Mouse (Mus musculus): ENCODE results near the gene Fam71f1. TPM values are rescaled to one million over a fixed set of nuclear protein-coding genes. Genes with fewer than 3 reads are reported as not detected.

Gene Fam71f1
- not detected in 2 replicates for polyA plus RNA-seq (2015; fragmentation: Nextera tagmentation; extraction: Ambion mirVana)

DNA sequence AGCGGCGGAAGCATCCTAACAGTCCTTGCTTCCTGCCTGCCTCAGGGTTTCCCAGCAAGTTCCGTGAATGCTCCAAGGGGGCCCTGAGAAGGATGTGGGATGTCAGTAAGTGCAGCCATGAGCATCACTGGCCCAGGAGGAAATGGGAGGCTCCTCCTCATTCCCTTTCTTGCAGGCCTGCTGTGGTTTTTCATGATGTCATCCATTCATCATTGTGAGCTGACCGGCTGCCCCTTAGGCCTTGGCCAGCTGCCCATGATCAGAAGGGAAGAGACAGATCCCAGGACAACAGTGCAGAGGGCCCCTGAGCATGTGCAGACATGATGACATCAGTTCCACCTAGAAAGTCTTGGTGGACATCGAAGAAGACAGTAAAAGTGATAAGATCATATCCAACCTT is at the start of gene Fam71f1:
Gene Fam71f1 (plus strand): TSS at position 262 of the 400 bp plus-strand sequence.
- no peaks in the 10 kb centered on the region for H3K36me3 ChIP-seq

DNA sequence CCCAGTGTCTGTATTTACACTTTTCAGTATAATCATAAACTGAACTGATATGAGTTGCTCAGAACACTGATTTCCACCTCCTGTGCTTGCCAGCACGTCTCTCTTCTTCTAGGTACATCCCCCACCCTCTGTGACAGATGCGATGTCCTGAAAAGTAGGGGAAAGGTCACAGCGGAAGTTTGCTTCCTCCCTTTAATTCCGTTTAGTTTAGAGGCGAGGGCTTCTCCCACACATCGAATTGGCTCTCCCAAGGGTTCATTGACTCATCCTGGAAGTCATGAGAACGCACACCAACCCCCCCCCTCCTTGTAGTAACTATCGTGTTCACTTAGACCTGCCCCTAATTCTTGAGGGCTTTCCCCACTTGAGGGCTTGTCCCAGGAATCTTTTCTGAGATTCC is 48.0 kb upstream of the Fam71f1 start:
- H3K4me2 ChIP-seq, result peak overlapping the region; percentile 43
- peaks cover 35% of the 10 kb centered on the region for H3K4me1 ChIP-seq (replicated peaks)
- ATAC-seq (ENCODE audit: low read depth), result no peak
- no peak overlapping the region; the same call in 1 of the 2 replicates for H3K9ac ChIP-seq
- 3% methylated on average over 8 of the region's 8 CpGs for WGBS (ENCODE audit: insufficient replicate concordance)
- H3K27ac ChIP-seq, result peak overlapping the region; percentile 68
- H3K9me3 ChIP-seq (replicated peaks), result no peaks in the 10 kb centered on the region
- no peak for DNase-seq
- H3K27me3 ChIP-seq, result peaks cover 12% of the 10 kb centered on the region
- H3K4me3 ChIP-seq (replicated peaks), result no peak overlapping the region
- H3K36me3 ChIP-seq, result peaks cover 16% of the 10 kb centered on the region

More for the DNA sequence above, at the start of gene Fam71f1:
- Histone ChIP-seq H3K27ac (no peak within 1 kb of the TSS), H3K9ac (no peak within 1 kb of the TSS), H3K27me3 (no peaks in the 10 kb centered on the region), H3K4me3 (replicated peaks) (no peak within 1 kb of the TSS), H3K4me1 (replicated peaks) (no peaks in the 10 kb centered on the region), H3K4me2 (no peak within 1 kb of the TSS), H3K9me3 (replicated peaks) (no peaks in the 10 kb centered on the region)
- DNase-seq, result no peak
- ATAC-seq (ENCODE audit: low read depth), result no peak
- WGBS (ENCODE audit: insufficient replicate concordance), result 29% methylated on average over 5 of the region's 5 CpGs

DNA sequence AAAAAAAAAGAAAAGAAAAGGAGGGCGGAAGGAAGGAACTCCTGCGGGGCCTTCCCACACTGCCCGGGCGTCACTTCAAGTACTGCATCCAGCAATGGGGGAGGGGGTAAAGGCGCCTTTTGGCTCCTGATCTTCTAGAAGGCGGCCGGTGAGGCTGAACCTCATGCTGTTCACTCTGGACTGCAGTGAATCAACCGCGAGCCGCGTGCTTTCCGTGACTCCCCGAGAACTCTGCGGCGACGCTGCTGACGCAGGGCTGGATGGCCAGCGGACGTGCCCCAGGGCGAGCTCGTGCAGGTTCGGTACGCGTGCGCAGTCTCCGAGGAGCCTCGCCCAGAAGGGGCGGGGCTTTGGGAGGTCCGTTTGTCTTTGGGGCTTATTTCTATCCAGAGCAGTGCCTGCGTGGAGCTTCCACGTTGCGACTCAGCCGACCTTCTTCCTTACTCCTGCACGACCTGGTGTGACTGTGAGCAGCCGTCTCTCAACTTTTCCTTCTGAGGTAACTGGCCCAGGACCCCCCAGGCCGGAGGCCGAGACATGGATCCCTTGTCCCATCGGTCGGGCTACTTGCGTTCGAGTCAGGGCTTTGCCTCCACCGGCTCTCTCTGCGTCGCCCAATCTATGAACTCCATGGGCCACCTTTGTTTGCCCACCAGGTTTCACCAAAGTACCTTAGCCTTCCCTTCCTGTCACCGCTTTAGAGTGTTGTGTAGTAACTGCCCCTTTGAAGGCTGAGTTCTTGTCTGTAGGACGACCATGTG is 46.4 kb upstream of the Fam71f1 start, which contains the start of gene Hilpda:
Gene Hilpda (plus strand): TSS at position 177 of the 761 bp plus-strand sequence.
- H3K27me3 ChIP-seq, result peaks cover 12% of the 10 kb centered on the region
- under 1% methylated on average over 46 of the region's 46 CpGs for WGBS (ENCODE audit: insufficient replicate concordance)
- H3K27ac ChIP-seq, result peak within 1 kb of the TSS; percentile 75
- peaks cover 38% of the 10 kb centered on the region for H3K4me1 ChIP-seq (replicated peaks)
- H3K4me2 ChIP-seq, result peak within 1 kb of the TSS; percentile 80
- peak; percentile 96 for ATAC-seq (ENCODE audit: low read depth)
- H3K9me3 ChIP-seq (replicated peaks), result no peaks in the 10 kb centered on the region
- peak within 1 kb of the TSS; percentile 80 for H3K9ac ChIP-seq
- H3K4me3 ChIP-seq (replicated peaks), result peak within 1 kb of the TSS; percentile 72
- H3K36me3 ChIP-seq, result peaks cover 21% of the 10 kb centered on the region
- DNase-seq, result peak; percentile 93

DNA sequence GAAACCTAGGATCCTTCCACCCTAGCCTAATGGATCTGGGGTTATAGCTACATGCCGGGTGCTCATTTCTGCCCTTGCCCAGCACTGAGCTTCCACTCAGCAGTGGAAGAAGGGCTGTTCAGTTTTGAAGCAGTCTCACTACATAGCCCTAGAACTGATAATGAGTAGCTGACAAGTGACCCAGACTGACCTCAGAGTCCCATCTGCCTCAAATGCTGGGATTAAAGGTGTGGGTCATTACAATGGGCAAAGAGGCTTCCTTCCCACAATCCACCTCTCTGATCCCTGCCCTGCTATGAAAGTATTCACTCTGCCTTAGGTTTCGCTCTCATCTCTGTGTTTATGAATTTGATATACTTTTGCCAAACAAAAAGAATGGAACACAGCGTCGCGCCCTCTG is 42.2 kb upstream of the Fam71f1 start:
- DNase-seq, result no peak
- ATAC-seq (ENCODE audit: low read depth), result no peak
- Histone ChIP-seq H3K4me2 (no peak overlapping the region), H3K36me3 (peaks cover 21% of the 10 kb centered on the region), H3K27me3 (no peaks in the 10 kb centered on the region), H3K9ac (no peak overlapping the region), H3K4me3 (replicated peaks) (no peak overlapping the region), H3K9me3 (replicated peaks) (no peaks in the 10 kb centered on the region), H3K27ac (no peak overlapping the region), H3K4me1 (replicated peaks) (peaks cover 28% of the 10 kb centered on the region)
- 84% methylated on average over 5 of the region's 5 CpGs for WGBS (ENCODE audit: insufficient replicate concordance)

DNA sequence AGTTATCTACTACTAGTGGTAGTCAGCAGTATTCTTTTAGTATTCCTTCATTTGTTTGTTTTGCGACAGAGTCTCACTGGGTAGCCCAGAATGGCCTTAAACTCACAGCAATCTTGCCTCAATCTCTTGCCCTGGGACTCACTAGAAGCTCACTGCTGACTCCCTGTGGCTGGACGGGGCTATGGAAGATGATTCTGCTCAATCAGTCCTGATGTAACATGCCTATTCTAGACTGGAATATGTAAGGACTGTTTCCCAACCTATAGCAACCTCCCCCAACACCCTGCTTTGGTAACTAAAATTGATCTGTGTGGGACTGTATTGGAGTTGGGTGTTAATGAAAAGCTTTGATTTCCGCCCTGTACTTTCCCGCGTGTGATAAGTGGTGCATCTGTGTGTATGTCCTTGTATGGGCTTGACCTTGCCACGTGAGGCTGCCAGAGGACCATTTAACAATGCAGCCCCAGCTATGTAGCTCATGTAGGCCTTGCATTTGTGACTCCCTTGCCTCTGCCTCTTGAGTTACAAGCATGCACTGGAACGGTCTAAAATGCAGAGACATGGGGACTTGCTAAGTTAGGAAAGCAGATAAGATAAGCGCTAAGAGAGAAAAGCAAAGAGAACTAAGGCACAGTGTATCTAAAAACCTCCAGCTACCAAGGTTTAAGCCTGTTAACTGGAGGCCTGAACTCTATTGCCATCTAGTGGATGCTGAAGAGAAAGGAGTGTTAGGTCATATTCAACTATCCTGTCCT is 40.2 kb upstream of the Fam71f1 start:
- DNase-seq (no peak), ATAC-seq (ENCODE audit: low read depth) (peak; percentile 53)
- H3K4me2 ChIP-seq, result no peak overlapping the region
- H3K27me3 ChIP-seq, result no peaks in the 10 kb centered on the region
- H3K4me3 ChIP-seq (replicated peaks), result no peak overlapping the region
- H3K27ac ChIP-seq, result 0 out of 2 replicates have a peak overlapping the region, but pooled peaks have one; percentile 35
- H3K9ac ChIP-seq, result no peak overlapping the region
- peaks cover 21% of the 10 kb centered on the region for H3K36me3 ChIP-seq
- no peaks in the 10 kb centered on the region for H3K9me3 ChIP-seq (replicated peaks)
- WGBS (ENCODE audit: insufficient replicate concordance), result 22% methylated on average over 8 of the region's 8 CpGs
- peaks cover 19% of the 10 kb centered on the region for H3K4me1 ChIP-seq (replicated peaks)

DNA sequence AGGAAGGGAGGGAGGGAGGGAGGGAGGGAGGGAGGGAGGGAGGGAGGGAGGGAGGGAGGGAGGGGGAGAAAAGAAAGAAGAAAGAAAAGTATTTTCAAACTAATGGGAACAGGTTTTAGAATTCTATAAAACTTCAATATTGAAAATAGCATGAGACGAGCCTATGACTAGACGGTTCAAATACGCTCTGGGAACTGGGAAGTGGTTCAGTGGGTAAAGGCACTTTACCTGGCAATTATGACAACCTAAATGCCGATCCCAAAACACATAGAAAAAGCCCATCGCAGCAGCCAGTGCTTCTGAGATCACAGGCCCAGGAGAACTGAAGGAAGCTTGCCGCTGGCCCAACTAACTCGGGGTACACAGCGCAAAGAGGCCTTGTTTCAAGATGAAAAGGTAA is 39.6 kb upstream of the Fam71f1 start, which contains the start of gene Fam71f2:
Gene Fam71f2 (plus strand): TSS at position 301 of the 400 bp plus-strand sequence.
- Histone ChIP-seq H3K27ac (0 out of 2 replicates have a peak within 1 kb of the TSS, but pooled peaks have one; percentile 35), H3K4me2 (no peak within 1 kb of the TSS), H3K9me3 (replicated peaks) (no peaks in the 10 kb centered on the region), H3K36me3 (peaks cover 21% of the 10 kb centered on the region), H3K4me1 (replicated peaks) (peaks cover 13% of the 10 kb centered on the region; the same call in 1 of the 2 replicates), H3K27me3 (no peaks in the 10 kb centered on the region), H3K9ac (no peak within 1 kb of the TSS), H3K4me3 (replicated peaks) (no peak within 1 kb of the TSS)
- ATAC-seq (ENCODE audit: low read depth) (no peak), DNase-seq (no peak)
- WGBS (ENCODE audit: insufficient replicate concordance), result 78% methylated on average over 8 of the region's 8 CpGs

DNA sequence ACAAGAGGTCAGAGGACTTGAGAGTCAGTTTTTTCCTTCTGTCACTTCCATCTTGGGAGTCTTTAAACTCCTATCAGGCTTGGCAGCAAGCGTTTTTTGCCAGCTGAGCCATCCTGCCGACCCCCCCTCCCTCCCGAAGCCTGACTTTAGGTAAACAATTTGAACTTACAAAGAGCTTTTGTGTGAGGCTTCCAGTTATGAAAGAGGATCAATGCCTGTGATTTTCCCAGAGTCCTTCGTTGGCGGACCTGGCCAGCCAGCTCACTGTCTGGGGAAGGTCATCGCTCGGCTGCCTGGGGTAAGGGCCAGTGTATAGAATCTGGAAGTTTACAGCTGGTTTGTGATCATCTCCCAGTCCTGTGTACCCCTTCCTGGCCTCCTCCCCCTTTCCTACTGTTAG is 38.3 kb upstream of the Fam71f1 start:
- ATAC-seq (ENCODE audit: low read depth) (no peak), DNase-seq (no peak)
- Histone ChIP-seq H3K9me3 (replicated peaks) (no peaks in the 10 kb centered on the region), H3K27ac (no peak overlapping the region), H3K36me3 (peaks cover 7% of the 10 kb centered on the region), H3K4me2 (no peak overlapping the region), H3K27me3 (no peaks in the 10 kb centered on the region), H3K9ac (no peak overlapping the region), H3K4me1 (replicated peaks) (peaks cover 7% of the 10 kb centered on the region; the same call in 1 of the 2 replicates), H3K4me3 (replicated peaks) (no peak overlapping the region)
- WGBS (ENCODE audit: insufficient replicate concordance), result 65% methylated on average over 7 of the region's 7 CpGs

DNA sequence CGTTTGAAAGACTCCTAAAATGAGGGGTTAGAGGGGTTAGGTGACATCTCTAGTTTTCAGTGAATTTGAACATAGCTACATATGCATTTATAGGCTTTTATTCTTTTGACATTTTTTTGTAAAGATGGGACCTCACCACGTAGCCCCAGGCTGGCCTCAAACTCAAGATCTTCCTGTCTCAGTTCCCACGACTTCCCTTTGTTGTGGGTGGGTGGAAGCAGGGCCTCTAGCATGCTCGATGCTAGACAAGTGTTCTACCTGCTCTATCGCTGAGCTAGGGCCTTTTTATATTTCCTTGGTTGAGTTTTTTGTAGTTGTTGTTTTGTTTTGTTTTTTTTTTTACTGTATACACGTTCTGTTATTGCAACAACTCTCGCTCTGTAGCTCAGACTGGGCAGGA is 32.1 kb upstream of the Fam71f1 start:
- WGBS (ENCODE audit: insufficient replicate concordance), result 46% methylated on average over 7 of the region's 7 CpGs

DNA sequence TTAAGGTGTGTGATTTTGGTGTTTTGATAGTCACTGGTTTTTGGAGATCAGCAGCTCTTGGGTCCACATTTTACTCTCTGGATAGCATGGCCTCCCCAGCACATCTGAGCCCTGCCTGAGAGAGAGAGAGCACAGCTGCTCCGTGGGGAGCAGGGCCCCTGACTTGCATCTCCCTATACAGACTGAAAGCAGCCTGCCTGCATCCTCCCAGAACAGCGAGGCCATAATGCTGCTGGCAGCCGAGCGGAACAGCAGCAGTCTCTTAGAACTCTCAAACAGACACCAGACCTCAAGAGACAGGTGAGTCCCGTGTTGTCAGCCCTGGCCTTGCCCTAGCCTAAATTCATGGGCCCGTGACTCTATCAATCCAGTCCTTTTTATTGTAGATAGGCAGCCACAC is 31.5 kb upstream of the Fam71f1 start:
- no peak overlapping the region for H3K4me3 ChIP-seq (replicated peaks)
- H3K36me3 ChIP-seq, result no peaks in the 10 kb centered on the region
- no peak overlapping the region for H3K4me2 ChIP-seq
- H3K27me3 ChIP-seq, result no peaks in the 10 kb centered on the region
- H3K4me1 ChIP-seq (replicated peaks), result no peaks in the 10 kb centered on the region
- H3K9me3 ChIP-seq (replicated peaks), result no peaks in the 10 kb centered on the region
- no peak overlapping the region for H3K27ac ChIP-seq
- H3K9ac ChIP-seq, result no peak overlapping the region
- DNase-seq (no peak), ATAC-seq (ENCODE audit: low read depth) (no peak)
- WGBS (ENCODE audit: insufficient replicate concordance), result 58% methylated on average over 6 of the region's 6 CpGs

More for the DNA sequence above, 32.1 kb upstream of the Fam71f1 start:
- Histone ChIP-seq H3K27ac (no peak overlapping the region), H3K4me2 (no peak overlapping the region), H3K9me3 (replicated peaks) (no peaks in the 10 kb centered on the region), H3K4me1 (replicated peaks) (no peaks in the 10 kb centered on the region), H3K27me3 (no peaks in the 10 kb centered on the region), H3K36me3 (no peaks in the 10 kb centered on the region), H3K4me3 (replicated peaks) (no peak overlapping the region), H3K9ac (no peak overlapping the region)
- DNase-seq, result no peak
- ATAC-seq (ENCODE audit: low read depth), result no peak

DNA sequence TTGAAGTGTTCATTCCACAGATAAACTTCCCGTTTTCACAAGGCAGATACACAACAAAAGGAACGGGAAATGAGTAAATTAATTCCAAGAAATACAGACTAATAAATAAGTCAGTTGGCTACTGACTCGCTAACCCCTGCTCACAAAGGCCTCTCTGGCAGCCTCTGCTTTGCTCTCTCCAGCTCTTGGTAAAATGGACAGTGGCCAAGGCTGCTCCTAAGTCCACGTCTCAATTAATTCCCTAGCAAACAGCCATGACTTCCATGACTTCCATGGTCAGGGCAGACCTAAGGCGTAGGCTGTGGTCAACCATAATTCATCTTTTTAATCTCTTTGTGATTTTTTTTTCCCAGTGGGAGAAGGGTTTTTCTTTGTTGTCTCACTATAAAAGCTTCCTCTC is 31.0 kb upstream of the Fam71f1 start:
- ATAC-seq (ENCODE audit: low read depth) (no peak), DNase-seq (no peak)
- Histone ChIP-seq H3K27me3 (no peaks in the 10 kb centered on the region), H3K27ac (no peak overlapping the region), H3K9ac (no peak overlapping the region), H3K9me3 (replicated peaks) (no peaks in the 10 kb centered on the region), H3K4me2 (no peak overlapping the region), H3K36me3 (no peaks in the 10 kb centered on the region), H3K4me3 (replicated peaks) (no peak overlapping the region), H3K4me1 (replicated peaks) (no peaks in the 10 kb centered on the region)
- WGBS (ENCODE audit: insufficient replicate concordance), result 52% methylated on average over 5 of the region's 5 CpGs

DNA sequence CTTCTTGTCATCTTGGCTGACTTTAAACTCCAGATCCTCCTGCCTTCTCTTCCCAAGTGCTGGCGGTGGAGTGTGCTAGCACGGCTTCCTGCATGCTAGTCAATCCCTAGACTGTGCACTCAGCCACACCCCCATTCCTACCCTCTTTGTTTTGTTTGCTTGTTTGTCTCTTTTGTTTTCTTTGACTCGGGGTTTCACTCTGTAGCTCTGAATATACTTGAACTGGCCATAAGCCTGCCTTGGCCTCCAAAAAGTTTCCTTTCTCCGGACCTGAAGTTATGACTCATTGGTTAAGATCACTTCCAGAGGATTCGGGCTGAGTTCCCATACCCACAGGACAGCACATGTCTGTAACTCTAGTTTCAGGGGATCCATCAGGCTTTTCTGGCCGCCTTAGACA is 30.3 kb upstream of the Fam71f1 start:
- Histone ChIP-seq H3K27ac (no peak overlapping the region), H3K9me3 (replicated peaks) (no peaks in the 10 kb centered on the region), H3K36me3 (no peaks in the 10 kb centered on the region), H3K4me1 (replicated peaks) (no peaks in the 10 kb centered on the region), H3K9ac (no peak overlapping the region), H3K4me3 (replicated peaks) (no peak overlapping the region), H3K4me2 (no peak overlapping the region), H3K27me3 (no peaks in the 10 kb centered on the region)
- WGBS (ENCODE audit: insufficient replicate concordance), result 62% methylated on average over 6 of the region's 6 CpGs
- DNase-seq (no peak), ATAC-seq (ENCODE audit: low read depth) (no peak)

All from liver, embryonic 13.5 days (tissue).